Mouse (Mus musculus): Measurements from ENCODE around the gene Megf9. TPM values are rescaled to one million over a fixed set of nuclear protein-coding genes. Genes with fewer than 3 reads are reported as not detected.

The Megf9 gene
- polyA plus RNA-seq, 1 experiment from 2014 or later: 10.1 TPM

GRCm38 (mm10) chr4:70481931-70482330 lies 52.9 kb downstream of the Megf9 start:
- H3K4me1 ChIP-seq: no peaks in the 10 kb centered on the region
- no peak overlapping the region for H3K4me3 ChIP-seq (replicated peaks)
- 68% methylated on average over 4 of the region's 4 CpGs for WGBS
- no peak overlapping the region for H3K27ac ChIP-seq
- no peak for ATAC-seq (ENCODE audit: insufficient read depth, low FRiP score, low read depth)
- H3K9me3 ChIP-seq: no peaks in the 10 kb centered on the region
- no peaks in the 10 kb centered on the region for H3K36me3 ChIP-seq
- no peaks in the 10 kb centered on the region for H3K27me3 ChIP-seq (replicated peaks)
- no peak overlapping the region for H3K4me2 ChIP-seq
- H3K9ac ChIP-seq: no peak overlapping the region

- Histone ChIP-seq H3K4me2 (no peak overlapping the region), H3K27ac (no peak overlapping the region), H3K36me3 (no peaks in the 10 kb centered on the region), H3K4me1 (no peaks in the 10 kb centered on the region), H3K9ac (no peak overlapping the region), H3K9me3 (no peaks in the 10 kb centered on the region), H3K4me3 (replicated peaks) (no peak overlapping the region), H3K27me3 (replicated peaks) (no peaks in the 10 kb centered on the region)
- no peak for ATAC-seq (ENCODE audit: insufficient read depth, low FRiP score, low read depth)
- 68% methylated on average over 2 of the region's 2 CpGs for WGBS
Observed at GRCm38 (mm10) chr4:70471398-70471797, 63.4 kb downstream of the Megf9 start.

- Histone ChIP-seq H3K36me3 (no peaks in the 10 kb centered on the region), H3K4me3 (replicated peaks) (no peak overlapping the region), H3K9me3 (no peaks in the 10 kb centered on the region), H3K4me2 (no peak overlapping the region), H3K27ac (no peak overlapping the region), H3K4me1 (no peaks in the 10 kb centered on the region), H3K27me3 (replicated peaks) (no peaks in the 10 kb centered on the region), H3K9ac (no peak overlapping the region)
- ATAC-seq (ENCODE audit: insufficient read depth, low FRiP score, low read depth): no peak
- 94% methylated on average over 1 of the region's 1 CpGs for WGBS
Observed at GRCm38 (mm10) chr4:70465921-70466689, 68.7 kb downstream of the Megf9 start.

- Histone ChIP-seq H3K4me1 (no peaks in the 10 kb centered on the region), H3K9me3 (no peaks in the 10 kb centered on the region), H3K9ac (no peak overlapping the region), H3K4me2 (no peak overlapping the region), H3K27me3 (replicated peaks) (no peaks in the 10 kb centered on the region), H3K36me3 (no peaks in the 10 kb centered on the region), H3K27ac (no peak overlapping the region), H3K4me3 (replicated peaks) (no peak overlapping the region)
- WGBS: 78% methylated on average over 2 of the region's 2 CpGs
- no peak for ATAC-seq (ENCODE audit: insufficient read depth, low FRiP score, low read depth)
Observed at GRCm38 (mm10) chr4:70463302-70463701, 71.5 kb downstream of the Megf9 start.

- no peak for ATAC-seq (ENCODE audit: insufficient read depth, low FRiP score, low read depth)
- H3K36me3 ChIP-seq: no peaks in the 10 kb centered on the region
Observed at GRCm38 (mm10) chr4:70461416-70461815, 73.4 kb downstream of the Megf9 start.

GRCm38 (mm10) chr4:70452161-70452560 lies 82.6 kb downstream of the Megf9 start:
- Histone ChIP-seq H3K27me3 (replicated peaks) (no peaks in the 10 kb centered on the region), H3K9me3 (no peaks in the 10 kb centered on the region), H3K4me3 (replicated peaks) (no peak overlapping the region), H3K4me1 (no peaks in the 10 kb centered on the region), H3K27ac (no peak overlapping the region), H3K9ac (no peak overlapping the region), H3K36me3 (no peaks in the 10 kb centered on the region), H3K4me2 (no peak overlapping the region)
- WGBS: 71% methylated on average over 3 of the region's 3 CpGs
- ATAC-seq (ENCODE audit: insufficient read depth, low FRiP score, low read depth): no peak

More at GRCm38 (mm10) chr4:70461416-70461815, 73.4 kb downstream of the Megf9 start:
- Histone ChIP-seq H3K27me3 (replicated peaks) (no peaks in the 10 kb centered on the region), H3K4me2 (no peak overlapping the region), H3K4me1 (no peaks in the 10 kb centered on the region), H3K4me3 (replicated peaks) (no peak overlapping the region), H3K9me3 (no peaks in the 10 kb centered on the region), H3K27ac (no peak overlapping the region), H3K9ac (no peak overlapping the region)

GRCm38 (mm10) chr4:70451750-70452149 lies 83.0 kb downstream of the Megf9 start:
- Histone ChIP-seq H3K4me2 (no peak overlapping the region), H3K36me3 (no peaks in the 10 kb centered on the region), H3K27me3 (replicated peaks) (no peaks in the 10 kb centered on the region), H3K4me3 (replicated peaks) (no peak overlapping the region), H3K27ac (no peak overlapping the region), H3K4me1 (no peaks in the 10 kb centered on the region), H3K9me3 (no peaks in the 10 kb centered on the region), H3K9ac (no peak overlapping the region)
- WGBS: 1% methylated on average over 2 of the region's 2 CpGs
- no peak for ATAC-seq (ENCODE audit: insufficient read depth, low FRiP score, low read depth)

- no peaks in the 10 kb centered on the region for H3K27me3 ChIP-seq (replicated peaks)
- no peak for ATAC-seq (ENCODE audit: insufficient read depth, low FRiP score, low read depth)
- no peaks in the 10 kb centered on the region for H3K36me3 ChIP-seq
- WGBS: 85% methylated on average over 1 of the region's 1 CpGs
- H3K9me3 ChIP-seq: no peaks in the 10 kb centered on the region
- H3K4me2 ChIP-seq: no peak overlapping the region
- no peaks in the 10 kb centered on the region for H3K4me1 ChIP-seq
- H3K27ac ChIP-seq: no peak overlapping the region
- H3K9ac ChIP-seq: no peak overlapping the region
- no peak overlapping the region for H3K4me3 ChIP-seq (replicated peaks)
Observed at GRCm38 (mm10) chr4:70449668-70450067, 85.1 kb downstream of the Megf9 start.

GRCm38 (mm10) chr4:70446774-70447173 lies 88.0 kb downstream of the Megf9 start:
- no peak overlapping the region for H3K27ac ChIP-seq
- no peak overlapping the region for H3K4me3 ChIP-seq (replicated peaks)
- no peak overlapping the region for H3K4me2 ChIP-seq
- 90% methylated on average over 3 of the region's 3 CpGs for WGBS
- no peak overlapping the region for H3K9ac ChIP-seq
- no peaks in the 10 kb centered on the region for H3K4me1 ChIP-seq
- ATAC-seq (ENCODE audit: insufficient read depth, low FRiP score, low read depth): no peak
- H3K36me3 ChIP-seq: no peaks in the 10 kb centered on the region
- H3K27me3 ChIP-seq (replicated peaks): no peaks in the 10 kb centered on the region
- no peaks in the 10 kb centered on the region for H3K9me3 ChIP-seq

- 62% methylated on average over 2 of the region's 2 CpGs for WGBS
- H3K36me3 ChIP-seq: no peaks in the 10 kb centered on the region
- ATAC-seq (ENCODE audit: insufficient read depth, low FRiP score, low read depth): no peak
- H3K9ac ChIP-seq: no peak overlapping the region
- no peaks in the 10 kb centered on the region for H3K9me3 ChIP-seq
- no peak overlapping the region for H3K4me3 ChIP-seq (replicated peaks)
- H3K4me1 ChIP-seq: no peaks in the 10 kb centered on the region
- no peaks in the 10 kb centered on the region for H3K27me3 ChIP-seq (replicated peaks)
- H3K4me2 ChIP-seq: no peak overlapping the region
- no peak overlapping the region for H3K27ac ChIP-seq
Observed at GRCm38 (mm10) chr4:70420202-70420601, 114.6 kb downstream of the Megf9 start.

GRCm38 (mm10) chr4:70412126-70412525 lies 122.7 kb downstream of the Megf9 start:
- 59% methylated on average over 2 of the region's 2 CpGs for WGBS
- Histone ChIP-seq H3K27me3 (replicated peaks) (no peaks in the 10 kb centered on the region), H3K4me1 (peaks cover 7% of the 10 kb centered on the region), H3K4me2 (no peak overlapping the region), H3K27ac (no peak overlapping the region), H3K9me3 (no peaks in the 10 kb centered on the region), H3K36me3 (no peaks in the 10 kb centered on the region), H3K9ac (no peak overlapping the region), H3K4me3 (replicated peaks) (no peak overlapping the region)
- no peak for ATAC-seq (ENCODE audit: insufficient read depth, low FRiP score, low read depth)

GRCm38 (mm10) chr4:70409994-70410721 lies 124.6 kb downstream of the Megf9 start, which contains the start of gene Cdk5rap2:
Gene Cdk5rap2, minus strand, starts transcription at chr4:70410443.
- H3K4me2 ChIP-seq: peak within 1 kb of the TSS; percentile 57
- H3K4me3 ChIP-seq (replicated peaks): peak within 1 kb of the TSS; percentile 63
- ATAC-seq (ENCODE audit: insufficient read depth, low FRiP score, low read depth): peak; percentile 99
- under 1% methylated on average over 55 of the region's 55 CpGs for WGBS
- H3K9ac ChIP-seq: peak within 1 kb of the TSS; percentile 62
- no peaks in the 10 kb centered on the region for H3K9me3 ChIP-seq
- H3K4me1 ChIP-seq: peaks cover 7% of the 10 kb centered on the region
- peak within 1 kb of the TSS; percentile 46; the same call in 1 of the 2 replicates for H3K27ac ChIP-seq
- no peaks in the 10 kb centered on the region for H3K27me3 ChIP-seq (replicated peaks)
- H3K36me3 ChIP-seq: no peaks in the 10 kb centered on the region

Data from stomach, embryonic 15.5 days (tissue).